Mouse (Mus musculus): ENCODE data around the gene Mettl14. TPM values are rescaled to one million over a fixed set of nuclear protein-coding genes. Genes with fewer than 3 reads are reported as not detected.

The Mettl14 gene
- total and polyA plus RNA-seq, 3 experiments: 5.4 to 13.9 (median 11.6) TPM

- Histone ChIP-seq H3K79me2 (replicated peaks; ENCODE audit: control insufficient read depth, insufficient read depth, low read length) (no peaks in the 10 kb centered on the region), H3K4me1 (ENCODE audit: control insufficient read depth, insufficient read depth, low read length) (no peaks in the 10 kb centered on the region), H3K4me3 (no peak overlapping the region), H3K9ac (ENCODE audit: low read depth, low read length) (no peak overlapping the region), H3K27ac (no peak overlapping the region), H3K27me3 (ENCODE audit: control insufficient read depth, insufficient read depth, low read length) (no peaks in the 10 kb centered on the region), H3K36me3 (ENCODE audit: control insufficient read depth, insufficient read depth, low read length) (no peaks in the 10 kb centered on the region)
- DNase-seq: no peak
- TF ChIP-seq CTCF (IDR thresholded peaks at IDR 0.05): no peak
- no peak for TF ChIP-seq POLR2A (IDR thresholded peaks at IDR 0.05; ENCODE audit: insufficient read depth, low read depth, low read length)
- intact Hi-C loops (cut with DNase I): no loop called here
- WGBS: 67% methylated on average over 2 of the region's 2 CpGs
These were observed 39.7 kb upstream of the Mettl14 start for GRCm38 (mm10) chr3:123425647-123426046.

GRCm38 (mm10) chr3:123413173-123413572 is 27.3 kb upstream of the Mettl14 start:
- intact Hi-C loops (cut with DNase I): no loop called here
- Histone ChIP-seq H3K4me1 (ENCODE audit: control insufficient read depth, insufficient read depth, low read length) (no peaks in the 10 kb centered on the region), H3K4me3 (no peak overlapping the region), H3K36me3 (ENCODE audit: control insufficient read depth, insufficient read depth, low read length) (no peaks in the 10 kb centered on the region), H3K79me2 (replicated peaks; ENCODE audit: control insufficient read depth, insufficient read depth, low read length) (no peaks in the 10 kb centered on the region), H3K27ac (no peak overlapping the region), H3K27me3 (ENCODE audit: control insufficient read depth, insufficient read depth, low read length) (no peaks in the 10 kb centered on the region), H3K9ac (ENCODE audit: low read depth, low read length) (no peak overlapping the region)
- WGBS: 71% methylated on average over 5 of the region's 5 CpGs
- no peak for DNase-seq
- no peak for TF ChIP-seq CTCF (IDR thresholded peaks at IDR 0.05)
- TF ChIP-seq POLR2A (IDR thresholded peaks at IDR 0.05; ENCODE audit: insufficient read depth, low read depth, low read length): no peak
- no peak for TF ChIP-seq EP300 (IDR thresholded peaks at IDR 0.05; ENCODE audit: insufficient read depth, low read depth, low read length)

- intact Hi-C loops (cut with DNase I): no loop called here
- H3K27ac ChIP-seq: no peak overlapping the region
- H3K27me3 ChIP-seq (ENCODE audit: control insufficient read depth, insufficient read depth, low read length): no peaks in the 10 kb centered on the region
- WGBS: 74% methylated on average over 6 of the region's 6 CpGs
- TF ChIP-seq POLR2A (IDR thresholded peaks at IDR 0.05; ENCODE audit: insufficient read depth, low read depth, low read length) (no peak), EP300 (IDR thresholded peaks at IDR 0.05; ENCODE audit: insufficient read depth, low read depth, low read length) (no peak), CTCF (IDR thresholded peaks at IDR 0.05) (no peak)
- no peak overlapping the region for H3K4me3 ChIP-seq
- no peak for DNase-seq
- H3K79me2 ChIP-seq (replicated peaks; ENCODE audit: control insufficient read depth, insufficient read depth, low read length): no peaks in the 10 kb centered on the region
- no peak overlapping the region for H3K9ac ChIP-seq (ENCODE audit: low read depth, low read length)
- no peaks in the 10 kb centered on the region for H3K36me3 ChIP-seq (ENCODE audit: control insufficient read depth, insufficient read depth, low read length)
- no peaks in the 10 kb centered on the region for H3K4me1 ChIP-seq (ENCODE audit: control insufficient read depth, insufficient read depth, low read length)
These were observed 26.1 kb upstream of the Mettl14 start for GRCm38 (mm10) chr3:123411821-123412578.

GRCm38 (mm10) chr3:123404945-123405344 is 19.0 kb upstream of the Mettl14 start:
- 64% methylated on average over 3 of the region's 3 CpGs for WGBS
- H3K27me3 ChIP-seq (ENCODE audit: control insufficient read depth, insufficient read depth, low read length): no peaks in the 10 kb centered on the region; the same call in 1 of the 2 replicates
- H3K27ac ChIP-seq: no peak overlapping the region
- no peaks in the 10 kb centered on the region for H3K79me2 ChIP-seq (replicated peaks; ENCODE audit: control insufficient read depth, insufficient read depth, low read length)
- no peaks in the 10 kb centered on the region for H3K36me3 ChIP-seq (ENCODE audit: control insufficient read depth, insufficient read depth, low read length)
- H3K4me3 ChIP-seq: no peak overlapping the region
- intact Hi-C loops (cut with DNase I): no loop called here
- TF ChIP-seq POLR2A (IDR thresholded peaks at IDR 0.05; ENCODE audit: insufficient read depth, low read depth, low read length) (no peak), EP300 (IDR thresholded peaks at IDR 0.05; ENCODE audit: insufficient read depth, low read depth, low read length) (no peak), CTCF (IDR thresholded peaks at IDR 0.05) (no peak)
- no peak overlapping the region for H3K9ac ChIP-seq (ENCODE audit: low read depth, low read length)
- no peaks in the 10 kb centered on the region for H3K4me1 ChIP-seq (ENCODE audit: control insufficient read depth, insufficient read depth, low read length)
- no peak for DNase-seq

GRCm38 (mm10) chr3:123397562-123398481 is 11.9 kb upstream of the Mettl14 start:
- Histone ChIP-seq H3K9ac (ENCODE audit: low read depth, low read length) (no peak overlapping the region), H3K27ac (no peak overlapping the region), H3K4me3 (no peak overlapping the region), H3K4me1 (ENCODE audit: control insufficient read depth, insufficient read depth, low read length) (no peaks in the 10 kb centered on the region), H3K79me2 (replicated peaks; ENCODE audit: control insufficient read depth, insufficient read depth, low read length) (no peaks in the 10 kb centered on the region), H3K27me3 (ENCODE audit: control insufficient read depth, insufficient read depth, low read length) (no peaks in the 10 kb centered on the region; the same call in 1 of the 2 replicates), H3K36me3 (ENCODE audit: control insufficient read depth, insufficient read depth, low read length) (no peaks in the 10 kb centered on the region)
- no peak for DNase-seq
- 63% methylated on average over 9 of the region's 9 CpGs for WGBS
- no peak for TF ChIP-seq POLR2A (IDR thresholded peaks at IDR 0.05; ENCODE audit: insufficient read depth, low read depth, low read length)
- intact Hi-C loops (cut with DNase I): no loop called here

GRCm38 (mm10) chr3:123395611-123396010 is 9.7 kb upstream of the Mettl14 start:
- no peak for TF ChIP-seq CTCF (IDR thresholded peaks at IDR 0.05)
- no peak for TF ChIP-seq POLR2A (IDR thresholded peaks at IDR 0.05; ENCODE audit: insufficient read depth, low read depth, low read length)
- no peak for TF ChIP-seq EP300 (IDR thresholded peaks at IDR 0.05; ENCODE audit: insufficient read depth, low read depth, low read length)
- no peaks in the 10 kb centered on the region for H3K4me1 ChIP-seq (ENCODE audit: control insufficient read depth, insufficient read depth, low read length)
- no peak overlapping the region for H3K4me3 ChIP-seq
- no peak overlapping the region for H3K27ac ChIP-seq
- H3K27me3 ChIP-seq (ENCODE audit: control insufficient read depth, insufficient read depth, low read length): no peaks in the 10 kb centered on the region
- H3K79me2 ChIP-seq (replicated peaks; ENCODE audit: control insufficient read depth, insufficient read depth, low read length): no peaks in the 10 kb centered on the region
- DNase-seq: no peak
- 88% methylated on average over 5 of the region's 5 CpGs for WGBS
- intact Hi-C loops (cut with DNase I): no loop called here
- H3K9ac ChIP-seq (ENCODE audit: low read depth, low read length): no peak overlapping the region
- H3K36me3 ChIP-seq (ENCODE audit: control insufficient read depth, insufficient read depth, low read length): no peaks in the 10 kb centered on the region

Measured in heart, adult 2 months (tissue).